Mouse (Mus musculus): ENCODE data around the gene Grik3. TPM values are rescaled to one million over a fixed set of nuclear protein-coding genes. Genes with fewer than 3 reads are reported as not detected.

Gene Grik3
- polyA plus RNA-seq, 1 experiment from 2014 or later: 7.9 TPM

DNA sequence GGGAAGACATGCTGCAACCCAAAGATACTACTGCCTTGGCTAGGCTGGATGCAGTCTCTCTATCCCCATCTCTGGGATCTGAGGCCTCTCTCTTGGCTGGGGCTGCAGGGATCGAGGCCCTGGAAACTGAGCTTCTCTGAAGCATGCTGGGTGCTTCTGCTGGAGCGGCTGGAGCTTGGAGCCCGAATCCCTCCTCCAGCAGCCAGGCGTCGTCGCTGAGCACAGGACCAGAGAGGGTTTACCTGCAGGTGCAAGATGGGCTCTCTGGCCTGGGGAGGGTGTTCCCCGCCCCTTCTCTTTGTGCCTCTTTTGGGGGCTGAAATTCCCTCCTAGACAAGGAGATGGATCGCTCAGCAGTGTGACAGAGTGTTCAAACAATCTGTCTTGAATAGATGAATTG is 2.6 kb downstream of the Grik3 start:
- H3K4me1 ChIP-seq: peaks cover 95% of the 10 kb centered on the region
- H3K9me3 ChIP-seq: no peaks in the 10 kb centered on the region
- peak overlapping the region; percentile 94 for H3K27ac ChIP-seq (replicated peaks)
- H3K4me3 ChIP-seq: peak overlapping the region; percentile 51
- H3K9ac ChIP-seq (replicated peaks): peak overlapping the region; percentile 76
- peaks cover 64% of the 10 kb centered on the region for H3K27me3 ChIP-seq
- no peak for ATAC-seq (replicated peaks)
- H3K4me2 ChIP-seq (replicated peaks): peak overlapping the region; percentile 57
- H3K36me3 ChIP-seq: no peaks in the 10 kb centered on the region
- WGBS: 6% methylated on average over 8 of the region's 8 CpGs

- Histone ChIP-seq H3K4me2 (replicated peaks) (peak overlapping the region; percentile 57), H3K27me3 (peaks cover 53% of the 10 kb centered on the region), H3K4me3 (peak overlapping the region; percentile 51; the same call in 1 of the 2 replicates), H3K4me1 (peaks cover 81% of the 10 kb centered on the region), H3K9ac (replicated peaks) (0 out of 2 replicates have a peak overlapping the region, but pooled peaks have one; percentile 17), H3K36me3 (no peaks in the 10 kb centered on the region), H3K9me3 (no peaks in the 10 kb centered on the region), H3K27ac (replicated peaks) (no peak overlapping the region)
- WGBS: 26% methylated on average over 8 of the region's 8 CpGs
- no peak for ATAC-seq (replicated peaks)
These were observed 5.0 kb downstream of the Grik3 start for GRCm38 (mm10) chr4:125495477-125495876.

DNA sequence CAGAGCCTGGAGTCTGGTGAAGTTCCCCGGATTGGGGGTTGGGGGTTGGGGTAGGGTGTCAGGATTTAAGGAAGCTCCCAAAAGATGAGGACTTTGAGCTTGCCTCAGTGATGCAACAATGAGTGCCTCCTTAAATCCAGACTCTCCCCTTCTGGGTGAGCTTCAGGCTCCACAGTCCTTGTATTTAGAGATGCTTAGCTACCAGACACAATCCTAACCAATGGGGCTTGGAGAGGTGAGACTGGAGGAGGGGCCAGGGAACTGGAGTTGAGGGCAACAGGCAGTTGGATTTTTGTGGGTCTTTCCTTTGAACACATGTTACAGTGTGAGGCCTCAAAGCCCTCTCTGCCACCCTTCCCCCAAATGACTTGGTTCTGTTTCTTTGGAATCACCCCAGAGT is 6.5 kb downstream of the Grik3 start:
- peaks cover 69% of the 10 kb centered on the region for H3K4me1 ChIP-seq
- no peak overlapping the region for H3K9ac ChIP-seq (replicated peaks)
- no peak for ATAC-seq (replicated peaks)
- WGBS: 0% methylated on average over 1 of the region's 1 CpGs
- H3K36me3 ChIP-seq: no peaks in the 10 kb centered on the region
- H3K4me2 ChIP-seq (replicated peaks): peak overlapping the region; percentile 9; the same call in 1 of the 2 replicates
- no peaks in the 10 kb centered on the region for H3K9me3 ChIP-seq
- no peak overlapping the region for H3K4me3 ChIP-seq
- no peak overlapping the region for H3K27ac ChIP-seq (replicated peaks)
- peaks cover 41% of the 10 kb centered on the region for H3K27me3 ChIP-seq

DNA sequence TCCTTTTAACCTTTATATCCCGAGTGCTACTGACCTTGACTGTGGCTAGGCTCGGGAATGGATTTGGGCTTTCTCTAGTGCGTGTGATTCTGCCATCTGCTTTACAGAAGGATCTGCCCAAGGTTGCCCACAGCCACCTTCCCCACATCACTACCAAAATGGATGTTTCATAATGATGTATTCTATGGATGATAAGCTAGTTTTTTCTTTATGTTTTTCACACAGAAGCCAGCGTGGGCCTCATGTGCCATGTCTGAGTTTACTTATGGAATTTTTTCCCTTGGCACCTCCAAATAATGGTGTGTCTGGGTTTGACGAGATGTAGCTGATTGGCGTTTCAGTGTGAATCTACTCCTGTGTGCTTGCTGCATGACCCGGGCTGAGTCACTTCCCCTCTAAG is 7.0 kb downstream of the Grik3 start:
- Histone ChIP-seq H3K27me3 (peaks cover 36% of the 10 kb centered on the region), H3K4me3 (no peak overlapping the region), H3K4me2 (replicated peaks) (peak overlapping the region; percentile 15; the same call in 1 of the 2 replicates), H3K36me3 (no peaks in the 10 kb centered on the region), H3K4me1 (peaks cover 64% of the 10 kb centered on the region), H3K9me3 (no peaks in the 10 kb centered on the region), H3K27ac (replicated peaks) (no peak overlapping the region), H3K9ac (replicated peaks) (no peak overlapping the region)
- no peak for ATAC-seq (replicated peaks)
- 34% methylated on average over 7 of the region's 7 CpGs for WGBS

DNA sequence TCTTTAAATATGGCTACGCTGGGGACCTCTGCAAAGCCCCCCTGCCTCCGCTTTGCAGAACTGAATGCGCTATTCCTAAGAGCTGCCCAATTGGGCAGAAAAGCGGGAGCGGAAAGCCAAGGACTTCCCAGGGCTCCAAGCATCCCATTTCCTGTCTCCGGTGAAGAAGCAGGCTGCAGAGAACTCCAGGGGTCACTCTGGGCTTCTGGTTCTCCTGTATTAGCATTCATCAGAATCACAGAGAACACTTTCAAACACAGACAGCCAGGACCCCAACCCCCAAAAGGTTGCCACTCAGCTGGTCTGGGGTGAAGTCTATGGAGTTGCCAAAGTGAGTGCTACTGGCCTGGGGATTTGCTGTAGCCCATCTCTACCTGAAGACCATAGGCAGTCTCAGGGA is 8.4 kb downstream of the Grik3 start:
- H3K9me3 ChIP-seq: no peaks in the 10 kb centered on the region
- H3K9ac ChIP-seq (replicated peaks): no peak overlapping the region
- peaks cover 27% of the 10 kb centered on the region for H3K27me3 ChIP-seq
- H3K4me1 ChIP-seq: peaks cover 50% of the 10 kb centered on the region
- no peak overlapping the region for H3K4me3 ChIP-seq
- no peak overlapping the region for H3K27ac ChIP-seq (replicated peaks)
- no peaks in the 10 kb centered on the region for H3K36me3 ChIP-seq
- peak overlapping the region; percentile 15; the same call in 1 of the 2 replicates for H3K4me2 ChIP-seq (replicated peaks)
- WGBS: 11% methylated on average over 6 of the region's 6 CpGs
- ATAC-seq (replicated peaks): no peak

GRCm38 (mm10) chr4:125502861-125503260 is 12.4 kb downstream of the Grik3 start:
- Histone ChIP-seq H3K9me3 (no peaks in the 10 kb centered on the region), H3K9ac (replicated peaks) (no peak overlapping the region), H3K27ac (replicated peaks) (no peak overlapping the region), H3K27me3 (peaks cover 13% of the 10 kb centered on the region), H3K4me2 (replicated peaks) (no peak overlapping the region), H3K4me1 (peaks cover 11% of the 10 kb centered on the region), H3K36me3 (no peaks in the 10 kb centered on the region), H3K4me3 (no peak overlapping the region)
- WGBS: 49% methylated on average over 8 of the region's 8 CpGs
- no peak for ATAC-seq (replicated peaks)

DNA sequence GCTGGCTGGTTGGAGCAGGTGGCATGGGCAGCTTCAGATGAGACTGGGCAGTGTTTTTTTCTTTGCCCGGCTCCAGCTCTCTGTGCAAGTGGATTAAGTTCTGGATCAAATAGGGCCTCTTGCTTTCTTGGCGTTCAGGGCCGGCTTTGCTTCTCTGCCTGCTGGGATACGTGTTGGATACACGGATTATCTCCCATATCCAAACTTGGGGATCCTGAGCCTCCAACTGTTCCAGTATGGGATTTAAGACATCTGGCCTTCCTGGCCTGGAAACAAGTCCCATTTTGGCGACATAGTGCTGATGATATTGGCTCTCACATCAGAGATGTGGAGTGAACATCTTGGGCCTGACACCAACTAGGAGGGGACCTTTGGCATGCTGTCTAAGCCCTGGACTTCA is 21.9 kb downstream of the Grik3 start:
- no peaks in the 10 kb centered on the region for H3K27me3 ChIP-seq
- H3K27ac ChIP-seq (replicated peaks): no peak overlapping the region
- 53% methylated on average over 6 of the region's 6 CpGs for WGBS
- H3K9me3 ChIP-seq: no peaks in the 10 kb centered on the region
- H3K4me1 ChIP-seq: peaks cover 25% of the 10 kb centered on the region
- no peak overlapping the region for H3K4me3 ChIP-seq
- H3K9ac ChIP-seq (replicated peaks): no peak overlapping the region
- H3K36me3 ChIP-seq: no peaks in the 10 kb centered on the region
- ATAC-seq (replicated peaks): no peak
- no peak overlapping the region for H3K4me2 ChIP-seq (replicated peaks)

DNA sequence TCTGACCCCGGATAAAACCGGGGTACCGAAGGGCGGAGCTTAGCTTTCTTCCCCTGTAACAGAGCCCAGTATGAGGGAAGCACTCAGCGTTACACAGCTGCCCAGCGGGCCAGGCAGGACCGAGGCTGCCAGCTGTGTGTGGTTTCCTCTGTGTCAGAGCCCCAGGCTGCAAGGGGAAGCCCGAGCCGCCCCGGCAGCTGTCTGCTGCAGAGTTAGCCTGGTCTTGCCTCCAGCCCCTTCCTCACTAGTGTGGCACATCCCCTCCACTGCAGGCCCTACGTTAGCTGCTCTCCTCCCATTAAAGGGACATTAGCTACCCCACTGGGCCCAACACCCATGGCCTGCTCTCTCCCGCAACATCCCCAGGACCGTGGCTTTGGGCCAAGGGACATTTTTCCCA is 25.1 kb downstream of the Grik3 start:
- Histone ChIP-seq H3K4me2 (replicated peaks) (no peak overlapping the region), H3K27me3 (no peaks in the 10 kb centered on the region; the same call in 1 of the 2 replicates), H3K9me3 (no peaks in the 10 kb centered on the region), H3K4me3 (no peak overlapping the region), H3K36me3 (no peaks in the 10 kb centered on the region), H3K4me1 (peaks cover 25% of the 10 kb centered on the region), H3K27ac (replicated peaks) (0 out of 2 replicates have a peak overlapping the region, but pooled peaks have one; percentile 34), H3K9ac (replicated peaks) (no peak overlapping the region)
- ATAC-seq (replicated peaks): peak; percentile 70
- WGBS: 51% methylated on average over 12 of the region's 13 CpGs

- Histone ChIP-seq H3K4me3 (no peak overlapping the region), H3K4me2 (replicated peaks) (no peak overlapping the region), H3K9ac (replicated peaks) (no peak overlapping the region), H3K9me3 (no peaks in the 10 kb centered on the region), H3K36me3 (no peaks in the 10 kb centered on the region), H3K27me3 (no peaks in the 10 kb centered on the region; the same call in 1 of the 2 replicates), H3K27ac (replicated peaks) (no peak overlapping the region), H3K4me1 (peaks cover 22% of the 10 kb centered on the region)
- WGBS: 36% methylated on average over 6 of the region's 6 CpGs
- no peak for ATAC-seq (replicated peaks)
These were observed 26.1 kb downstream of the Grik3 start for GRCm38 (mm10) chr4:125516612-125517011.

DNA sequence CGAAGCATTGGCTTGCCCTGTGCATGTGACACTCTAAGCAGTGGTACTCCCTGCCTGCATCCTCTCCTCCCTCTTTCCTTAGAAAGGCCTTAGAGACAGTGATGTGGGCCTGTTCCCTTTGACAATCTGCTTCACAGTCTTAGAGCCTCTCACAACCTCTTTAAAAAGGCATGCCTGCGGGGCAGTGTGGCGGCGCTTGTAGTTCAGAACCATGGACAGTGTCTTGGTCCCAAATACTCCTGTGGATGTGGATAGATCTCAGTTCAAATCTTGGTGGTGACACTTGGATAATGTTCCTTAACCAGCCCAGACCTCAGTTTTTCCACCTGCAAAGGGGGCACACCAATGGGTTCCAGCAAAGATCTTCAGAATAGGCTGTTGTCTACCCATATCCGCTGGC is 28.4 kb downstream of the Grik3 start:
- Histone ChIP-seq H3K36me3 (no peaks in the 10 kb centered on the region), H3K9me3 (no peaks in the 10 kb centered on the region), H3K4me1 (0 out of 2 replicates have a peak, but pooled peaks cover 13% of the 10 kb centered on the region), H3K27ac (replicated peaks) (no peak overlapping the region), H3K27me3 (no peaks in the 10 kb centered on the region; the same call in 1 of the 2 replicates), H3K4me2 (replicated peaks) (no peak overlapping the region), H3K9ac (replicated peaks) (no peak overlapping the region), H3K4me3 (no peak overlapping the region)
- 89% methylated on average over 5 of the region's 5 CpGs for WGBS
- ATAC-seq (replicated peaks): no peak

DNA sequence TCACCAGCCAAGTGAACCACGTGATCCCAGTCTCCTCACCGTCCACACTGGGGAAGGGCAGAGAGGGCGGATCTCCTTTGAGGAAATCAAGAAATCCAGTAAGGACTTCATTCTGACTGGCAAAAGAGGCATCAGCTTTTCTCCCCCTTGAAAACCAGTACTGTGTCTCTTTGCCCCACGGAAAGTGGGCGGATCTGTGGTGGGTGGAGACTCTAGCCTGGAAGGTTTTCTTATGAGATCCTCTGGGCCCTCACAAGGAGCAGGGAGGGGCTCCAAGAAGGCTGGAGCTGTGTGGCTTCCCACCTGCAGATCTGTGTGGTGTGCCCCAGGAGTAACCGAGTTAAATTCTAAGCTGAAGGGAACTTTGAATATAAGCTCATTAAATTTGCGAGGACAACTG is 32.4 kb downstream of the Grik3 start:
- H3K4me1 ChIP-seq: 0 out of 2 replicates have a peak, but pooled peaks cover 3% of the 10 kb centered on the region
- H3K27ac ChIP-seq (replicated peaks): no peak overlapping the region
- H3K4me3 ChIP-seq: no peak overlapping the region
- no peak overlapping the region for H3K4me2 ChIP-seq (replicated peaks)
- H3K36me3 ChIP-seq: no peaks in the 10 kb centered on the region
- H3K27me3 ChIP-seq: no peaks in the 10 kb centered on the region; the same call in 1 of the 2 replicates
- H3K9me3 ChIP-seq: no peaks in the 10 kb centered on the region
- no peak for ATAC-seq (replicated peaks)
- no peak overlapping the region for H3K9ac ChIP-seq (replicated peaks)
- WGBS: 60% methylated on average over 7 of the region's 7 CpGs

DNA sequence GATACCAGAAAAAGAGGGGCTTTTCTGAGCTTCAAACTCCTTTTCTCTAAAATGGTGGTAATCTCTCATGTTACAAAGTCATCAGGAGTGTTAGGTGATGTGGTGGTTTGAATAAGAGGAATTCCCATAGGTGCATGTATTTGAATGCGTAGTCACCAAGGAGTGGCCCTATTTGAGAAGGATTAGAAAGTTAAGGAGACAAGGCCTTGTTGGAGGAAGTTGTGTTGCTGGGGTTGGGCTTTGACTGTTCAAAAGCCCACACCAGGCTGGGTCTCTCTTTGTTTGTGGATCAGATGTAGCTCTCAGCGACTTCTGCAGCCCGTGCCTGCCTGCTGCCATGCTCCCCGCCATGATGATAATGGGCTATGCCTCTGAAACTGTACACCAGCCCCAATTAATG is 34.8 kb downstream of the Grik3 start:
- no peaks in the 10 kb centered on the region for H3K27me3 ChIP-seq
- WGBS: 69% methylated on average over 4 of the region's 4 CpGs
- 0 out of 2 replicates have a peak, but pooled peaks cover 3% of the 10 kb centered on the region for H3K4me1 ChIP-seq
- H3K4me2 ChIP-seq (replicated peaks): no peak overlapping the region
- no peak overlapping the region for H3K9ac ChIP-seq (replicated peaks)
- no peaks in the 10 kb centered on the region for H3K9me3 ChIP-seq
- no peak overlapping the region for H3K27ac ChIP-seq (replicated peaks)
- ATAC-seq (replicated peaks): no peak
- no peaks in the 10 kb centered on the region for H3K36me3 ChIP-seq
- H3K4me3 ChIP-seq: no peak overlapping the region

GRCm38 (mm10) chr4:125526425-125526824 is 35.9 kb downstream of the Grik3 start:
- Histone ChIP-seq H3K27ac (replicated peaks) (no peak overlapping the region), H3K4me2 (replicated peaks) (no peak overlapping the region), H3K4me3 (no peak overlapping the region), H3K9me3 (no peaks in the 10 kb centered on the region), H3K36me3 (no peaks in the 10 kb centered on the region), H3K27me3 (no peaks in the 10 kb centered on the region), H3K4me1 (0 out of 2 replicates have a peak, but pooled peaks cover 3% of the 10 kb centered on the region), H3K9ac (replicated peaks) (no peak overlapping the region)
- WGBS: 19% methylated on average over 5 of the region's 5 CpGs
- no peak for ATAC-seq (replicated peaks)

All from forebrain, embryonic 15.5 days (tissue).